Comparison of ENCODE assay signal across 19 mouse cellular contexts in the genomic region with DNA sequence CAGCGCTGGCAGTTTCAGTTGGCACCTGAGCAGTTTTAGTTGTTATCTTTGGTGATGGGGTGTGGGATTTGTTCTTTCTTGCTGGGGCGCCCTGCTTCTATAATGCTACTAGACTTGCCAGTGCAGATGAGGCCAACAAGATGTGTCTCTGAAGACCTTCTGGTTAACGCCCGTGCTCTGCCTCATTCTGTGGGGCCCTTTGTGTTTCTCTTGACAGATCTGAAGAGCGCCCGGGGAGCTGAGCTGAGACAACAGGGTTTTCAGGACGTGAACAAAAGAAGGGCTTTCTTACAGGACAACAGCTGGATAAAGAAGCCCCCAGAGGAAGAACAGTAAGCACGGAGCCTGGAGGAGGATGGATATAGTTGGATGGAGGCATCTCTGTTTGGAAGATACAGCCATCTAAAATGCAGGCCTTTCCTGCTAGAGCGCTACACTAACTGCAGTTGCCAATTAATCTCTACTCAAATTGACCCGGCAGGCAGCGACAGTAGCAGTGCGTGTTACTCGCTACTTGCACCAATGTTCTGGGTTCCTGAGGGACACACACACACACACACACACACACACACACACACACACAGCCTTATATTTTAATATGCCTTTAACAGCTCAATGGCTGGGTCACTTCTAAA. TPM values are rescaled to one million over a fixed set of nuclear protein-coding genes. Genes with fewer than 3 reads are reported as not detected.
A peak's percentile ranks its signal among the peaks of the same experiment; 100 is the strongest.
DNase-seq lines count a peak whose midpoint lies in the region; ATAC-seq lines count a peak whose summit lies in the region.
"Had no signal": no experiment of that assay in that cellular context is flagged by ENCODE, and none has a peak within 500 bp of the region (broad histone marks: within the 10 kb centered on the region; RNA-seq: fewer than 3 reads in every experiment).

No protein-coding gene starts in this region.

- H3K27me3 ChIP-seq in forebrain, embryonic 15.5 days: no peaks in the 10 kb centered on the region
- H3K27me3 ChIP-seq in forebrain, embryonic 16.5 days (replicated peaks; ENCODE audit: control insufficient read depth, insufficient read depth, low read length): no peaks in the 10 kb centered on the region
- no peaks in the 10 kb centered on the region for H3K27me3 ChIP-seq in hindbrain, embryonic 13.5 days
- H3K27me3 ChIP-seq in midbrain, embryonic 16.5 days (ENCODE audit: control insufficient read depth, insufficient read depth, low read depth, low read length): no peaks in the 10 kb centered on the region
- H3K27me3 ChIP-seq in liver, embryonic 12.5 days (replicated peaks): no peaks in the 10 kb centered on the region
- H3K27me3 ChIP-seq: neural tube, embryonic 13.5 days; Patski had no signal

- H3K9ac ChIP-seq in forebrain, embryonic 15.5 days (replicated peaks): no peak overlapping the region
- no peak overlapping the region for H3K9ac ChIP-seq in forebrain, embryonic 16.5 days (replicated peaks; ENCODE audit: low read depth, low read length)
- H3K9ac ChIP-seq in hindbrain, embryonic 13.5 days: no peak overlapping the region
- no peak overlapping the region for H3K9ac ChIP-seq in midbrain, embryonic 16.5 days (ENCODE audit: low read depth, low read length)
- H3K9ac ChIP-seq in liver, embryonic 12.5 days: no peak overlapping the region
- H3K9ac ChIP-seq: neural tube, embryonic 13.5 days had no signal

- H3K36me3 ChIP-seq in forebrain, embryonic 15.5 days: no peaks in the 10 kb centered on the region
- no peaks in the 10 kb centered on the region for H3K36me3 ChIP-seq in forebrain, embryonic 16.5 days (ENCODE audit: control insufficient read depth, insufficient read depth)
- no peaks in the 10 kb centered on the region for H3K36me3 ChIP-seq in hindbrain, embryonic 13.5 days
- no peaks in the 10 kb centered on the region for H3K36me3 ChIP-seq in midbrain, embryonic 16.5 days (ENCODE audit: control insufficient read depth, insufficient read depth, low read length)
- no peaks in the 10 kb centered on the region for H3K36me3 ChIP-seq in liver, embryonic 12.5 days
- H3K36me3 ChIP-seq: neural tube, embryonic 13.5 days had no signal

- H3K27ac ChIP-seq in forebrain, embryonic 15.5 days (replicated peaks): no peak overlapping the region
- H3K27ac ChIP-seq in forebrain, embryonic 16.5 days (ENCODE audit: low read length): no peak overlapping the region
- H3K27ac ChIP-seq in hindbrain, embryonic 13.5 days: peak overlapping the region; percentile 42
- no peak overlapping the region for H3K27ac ChIP-seq in midbrain, embryonic 16.5 days (ENCODE audit: low read length)
- no peak overlapping the region for H3K27ac ChIP-seq in liver, embryonic 12.5 days
- H3K27ac ChIP-seq: neural tube, embryonic 13.5 days had no signal

- 33% methylated on average over 13 of the region's 13 CpGs for WGBS in forebrain, embryonic 15.5 days
- WGBS in forebrain, embryonic 16.5 days: 28% methylated on average over 13 of the region's 13 CpGs
- WGBS in hindbrain, embryonic 13.5 days: 21% methylated on average over 13 of the region's 13 CpGs
- 24% methylated on average over 13 of the region's 13 CpGs for WGBS in midbrain, embryonic 16.5 days
- WGBS in liver, embryonic 12.5 days (ENCODE audit: insufficient replicate concordance): 69% methylated on average over 13 of the region's 13 CpGs

- 0 out of 2 replicates have a peak, but pooled peaks cover 5% of the 10 kb centered on the region for H3K4me1 ChIP-seq in forebrain, embryonic 15.5 days
- 0 out of 2 replicates have a peak, but pooled peaks cover 2% of the 10 kb centered on the region for H3K4me1 ChIP-seq in forebrain, embryonic 16.5 days (replicated peaks; ENCODE audit: control insufficient read depth, insufficient read depth, low read length)
- H3K4me1 ChIP-seq in hindbrain, embryonic 13.5 days (replicated peaks): peaks cover 6% of the 10 kb centered on the region
- H3K4me1 ChIP-seq in midbrain, embryonic 16.5 days (ENCODE audit: control insufficient read depth, insufficient read depth, low read length): peaks cover 5% of the 10 kb centered on the region; the same call in 1 of the 2 replicates
- H3K4me1 ChIP-seq in liver, embryonic 12.5 days: no peaks in the 10 kb centered on the region

- H3K4me2 ChIP-seq in forebrain, embryonic 15.5 days (replicated peaks): no peak overlapping the region; the same call in 1 of the 2 replicates
- no peak overlapping the region for H3K4me2 ChIP-seq in forebrain, embryonic 16.5 days (ENCODE audit: low read length)
- H3K4me2 ChIP-seq in hindbrain, embryonic 13.5 days: peak overlapping the region; percentile 25
- 0 out of 2 replicates have a peak overlapping the region, but pooled peaks have one; percentile 8 for H3K4me2 ChIP-seq in midbrain, embryonic 16.5 days (ENCODE audit: low read length)
- no peak overlapping the region for H3K4me2 ChIP-seq in liver, embryonic 12.5 days
- H3K4me2 ChIP-seq: heart, embryonic 11.5 days; neural tube, embryonic 13.5 days had no signal

- peak; percentile 25 for DNase-seq in ZHBTc4 (ENCODE audit: low read depth, low spot score)
- DNase-seq in lung, postnatal 36 days: no peak
- DNase-seq: cerebellum, adult 9-11 months; heart, postnatal 14 days; kidney, adult 9 months; kidney, postnatal 36 days; liver; lung, adult 18-20 months; right cerebral cortex, postnatal 4 days; thymus, postnatal 4 days had no signal

- H3K4me3 ChIP-seq in forebrain, embryonic 15.5 days: no peak overlapping the region
- no peak overlapping the region for H3K4me3 ChIP-seq in forebrain, embryonic 16.5 days (replicated peaks; ENCODE audit: low read length)
- no peak overlapping the region for H3K4me3 ChIP-seq in hindbrain, embryonic 13.5 days
- no peak overlapping the region for H3K4me3 ChIP-seq in midbrain, embryonic 16.5 days (ENCODE audit: low read depth, low read length)
- H3K4me3 ChIP-seq in liver, embryonic 12.5 days: no peak overlapping the region
- H3K4me3 ChIP-seq: neural tube, embryonic 13.5 days had no signal

- 0 out of 2 replicates have a peak, but pooled peaks have one; percentile 38 for ATAC-seq in forebrain, embryonic 15.5 days (replicated peaks)
- ATAC-seq in forebrain, embryonic 16.5 days: no peak
- ATAC-seq in hindbrain, embryonic 13.5 days (ENCODE audit: low FRiP score): peak; percentile 39; the same call in 1 of the 2 replicates
- ATAC-seq in midbrain, embryonic 16.5 days: no peak
- no peak for ATAC-seq in liver, embryonic 12.5 days
- ATAC-seq: Patski had no signal

- H3K9me3 ChIP-seq in forebrain, embryonic 15.5 days: no peaks in the 10 kb centered on the region
- no peaks in the 10 kb centered on the region for H3K9me3 ChIP-seq in forebrain, embryonic 16.5 days (ENCODE audit: control insufficient read depth, low read length)
- no peaks in the 10 kb centered on the region for H3K9me3 ChIP-seq in hindbrain, embryonic 13.5 days
- H3K9me3 ChIP-seq in midbrain, embryonic 16.5 days (replicated peaks; ENCODE audit: control insufficient read depth, low read length, poor library complexity, severe bottlenecking): peaks cover 3% of the 10 kb centered on the region; the same call in 1 of the 2 replicates
- H3K9me3 ChIP-seq in liver, embryonic 12.5 days (replicated peaks): no peaks in the 10 kb centered on the region

RNA-seq across cellular contexts. Expression of a gene that starts 16.7 kb away (rescaled TPM):
- 0.08 TPM in 1 of 2 replicates, not detected in the other for polyA plus RNA-seq in forebrain, embryonic 15.5 days (2015; fragmentation: Nextera tagmentation; extraction: Ambion mirVana)
- 0.12 TPM in 1 of 2 replicates, not detected in the other for polyA plus RNA-seq in forebrain, embryonic 16.5 days (2015; fragmentation: Nextera tagmentation; extraction: Ambion mirVana)
- polyA plus RNA-seq in hindbrain, embryonic 13.5 days (2015; fragmentation: Nextera tagmentation; extraction: Ambion mirVana): 0.08 and 0.16 TPM in 2 replicates
- 0.16 and 0.34 TPM in 2 replicates for polyA plus RNA-seq in midbrain, embryonic 16.5 days (2015; fragmentation: Nextera tagmentation; extraction: Ambion mirVana)
- 0.16 and 0.17 TPM in 2 replicates for polyA plus RNA-seq in liver, embryonic 12.5 days (2016; fragmentation: Nextera tagmentation; extraction: Ambion mirVana)
- polyA plus RNA-seq: C2C12 had no signal

Comparison
In these comparisons a context has a peak if more than half of its experiments do, and no peak if none do; other contexts are left out.
1. ATAC-seq: peak in forebrain, embryonic 15.5 days (single experiment) and hindbrain, embryonic 13.5 days (single experiment); none in forebrain, embryonic 16.5 days (single experiment), midbrain, embryonic 16.5 days (single experiment) and liver, embryonic 12.5 days (single experiment).
2. H3K4me2 ChIP-seq: peak in hindbrain, embryonic 13.5 days (single experiment) and midbrain, embryonic 16.5 days (single experiment); none in forebrain, embryonic 15.5 days (single experiment), forebrain, embryonic 16.5 days (single experiment) and liver, embryonic 12.5 days (single experiment).